Mouse (Mus musculus): Measurements from ENCODE around the gene Gm13276.
"Not testable (repeated sequence)": the region's sequence is repeated elsewhere in the genome, so short reads cannot be mapped to it uniquely, and the experiment has no call there.

Gene Gm13276

GRCm38 (mm10) chr4:88782335-88782734 lies 3.2 kb upstream of the Gm13276 start:
- not testable (repeated sequence) for DNase-seq (ENCODE audit: low spot score)

DNA sequence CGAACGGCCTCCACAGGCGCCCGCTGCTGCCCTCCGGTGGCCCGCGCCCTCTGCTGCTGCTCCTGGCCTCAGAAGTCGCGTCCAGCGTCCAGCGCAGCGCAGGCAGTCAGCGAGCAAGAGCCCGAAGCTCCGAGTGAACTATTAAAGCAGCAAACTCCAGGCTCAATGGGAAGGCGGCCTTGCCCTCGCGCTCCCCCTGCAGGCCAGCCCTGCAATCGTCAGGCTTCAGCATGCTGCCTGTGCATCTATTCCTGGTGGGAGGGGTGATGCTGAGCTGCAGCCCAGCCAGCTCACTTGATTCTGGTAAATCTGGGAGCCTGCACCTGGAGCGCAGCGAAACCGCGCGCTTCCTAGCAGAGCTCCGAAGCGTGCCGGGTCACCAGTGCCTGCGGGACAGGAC lies 2.9 kb downstream of the Gm13276 start, which contains the start of gene Gm13277:
Gene Gm13277, plus strand, starts transcription at position 231 of the 400 bp plus-strand sequence.
- not testable (repeated sequence) for DNase-seq (ENCODE audit: low spot score)

- not testable (repeated sequence) for DNase-seq (ENCODE audit: low spot score)
These were observed 5.7 kb downstream of the Gm13276 start, which contains the start of gene Gm13278 for GRCm38 (mm10) chr4:88791250-88791649. Gene Gm13278, plus strand, starts transcription at chr4:88791550.

GRCm38 (mm10) chr4:88793936-88794675 lies 8.6 kb downstream of the Gm13276 start, which contains the start of gene Gm13275:
Gene Gm13275, plus strand, starts transcription at chr4:88794487.
- DNase-seq (ENCODE audit: low spot score), result not testable (repeated sequence)

GRCm38 (mm10) chr4:88797097-88797496 lies 11.6 kb downstream of the Gm13276 start, which contains the start of gene Gm13279:
Gene Gm13279, plus strand, starts transcription at chr4:88797397.
- DNase-seq (ENCODE audit: low spot score), result not testable (repeated sequence)

DNA sequence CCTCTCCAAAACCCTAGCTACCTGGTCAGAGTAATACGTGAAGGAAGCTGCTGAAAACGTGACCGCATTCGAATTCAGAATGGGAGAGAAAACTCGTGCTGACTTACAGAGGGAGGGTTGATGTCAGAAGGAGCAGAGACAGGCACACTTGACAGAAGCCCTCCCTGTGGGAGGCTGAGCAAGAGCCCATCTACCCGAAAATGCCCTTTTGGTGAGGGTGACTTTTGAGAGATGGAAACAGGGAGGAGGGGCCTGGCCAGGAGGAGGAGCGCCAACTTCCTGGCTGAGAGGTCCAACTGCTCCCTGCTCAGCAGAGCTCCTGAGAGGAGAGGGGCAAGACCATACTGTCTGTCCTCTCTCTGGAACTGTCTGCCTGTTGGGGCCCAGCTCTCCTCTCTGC lies 13.9 kb downstream of the Gm13276 start, which contains the start of gene Gm13285:
Gene Gm13285, plus strand, starts transcription at position 301 of the 400 bp plus-strand sequence.
- DNase-seq (ENCODE audit: low spot score), result not testable (repeated sequence)

GRCm38 (mm10) chr4:88802954-88803353 lies 17.4 kb downstream of the Gm13276 start, which contains the start of gene Gm13287:
Gene Gm13287, plus strand, starts transcription at chr4:88803254.
- DNase-seq (ENCODE audit: low spot score), result not testable (repeated sequence)

DNA sequence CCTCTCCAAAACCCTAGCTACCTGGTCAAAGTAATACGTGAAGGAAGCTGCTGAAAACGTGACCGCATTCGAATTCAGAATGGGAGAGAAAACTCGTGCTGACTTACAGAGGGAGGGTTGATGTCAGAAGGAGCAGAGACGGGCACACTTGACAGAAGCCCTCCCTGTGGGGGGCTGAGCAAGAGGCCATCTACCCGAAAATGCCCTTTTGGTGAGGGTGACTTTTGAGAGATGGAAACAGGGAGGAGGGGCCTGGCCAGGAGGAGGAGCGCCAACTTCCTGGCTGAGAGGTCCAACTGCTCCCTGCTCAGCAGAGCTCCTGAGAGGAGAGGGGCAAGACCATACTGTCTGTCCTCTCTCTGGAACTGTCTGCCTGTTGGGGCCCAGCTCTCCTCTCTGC lies 19.7 kb downstream of the Gm13276 start, which contains the start of gene Gm13288:
Gene Gm13288, plus strand, starts transcription at position 301 of the 400 bp plus-strand sequence.
- not testable (repeated sequence) for DNase-seq (ENCODE audit: low spot score)

- not testable (repeated sequence) for DNase-seq (ENCODE audit: low spot score)
These were observed 20.3 kb downstream of the Gm13276 start for GRCm38 (mm10) chr4:88805761-88806160.

DNA sequence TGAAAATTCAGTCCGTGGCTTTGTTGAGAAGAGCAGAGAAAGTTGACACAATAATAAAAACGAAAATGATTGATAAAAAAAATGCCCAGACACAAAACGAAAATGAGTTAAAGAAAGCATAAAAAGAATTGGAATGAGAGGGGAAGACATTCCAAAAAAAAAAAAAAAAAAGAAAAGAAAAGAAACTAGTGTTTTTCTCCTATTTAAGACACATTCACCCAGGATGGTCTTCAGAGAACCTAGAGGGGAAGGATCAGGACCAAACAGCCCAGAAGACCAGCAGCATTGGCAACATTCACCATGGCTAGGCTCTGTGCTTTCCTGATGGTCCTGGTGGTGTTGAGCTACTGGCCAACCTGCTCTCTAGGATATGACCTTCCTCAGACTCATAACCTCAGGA lies 30.4 kb downstream of the Gm13276 start, which contains the start of gene Ifna7:
Gene Ifna7, plus strand, starts transcription at position 301 of the 400 bp plus-strand sequence.
- no peak for DNase-seq (ENCODE audit: low spot score)

GRCm38 (mm10) chr4:88819659-88820058 lies 34.1 kb downstream of the Gm13276 start, which contains the start of gene Ifna11:
Gene Ifna11, plus strand, starts transcription at chr4:88819959.
- DNase-seq (ENCODE audit: low spot score), result no peak

GRCm38 (mm10) chr4:88822995-88823394 lies 37.5 kb downstream of the Gm13276 start:
- DNase-seq (ENCODE audit: low spot score), result peak; percentile 28

GRCm38 (mm10) chr4:88827116-88827515 lies 41.6 kb downstream of the Gm13276 start, which contains the start of gene Ifna6:
Gene Ifna6, plus strand, starts transcription at chr4:88827416.
- DNase-seq (ENCODE audit: low spot score), result not testable (repeated sequence)

- no peak for DNase-seq (ENCODE audit: low spot score)
These were observed 45.0 kb downstream of the Gm13276 start for GRCm38 (mm10) chr4:88830523-88830922.

- DNase-seq (ENCODE audit: low spot score), result not testable (repeated sequence)
These were observed 49.7 kb downstream of the Gm13276 start, which contains the start of gene Ifna5 for GRCm38 (mm10) chr4:88835225-88835624. Gene Ifna5, plus strand, starts transcription at chr4:88835525.

Data from embryo, embryonic 10 days (tissue).